Mouse (Mus musculus): ENCODE results near the gene Ppm1h. TPM values are rescaled to one million over a fixed set of nuclear protein-coding genes. Genes with fewer than 3 reads are reported as not detected.

Gene Ppm1h
- polyA plus RNA-seq, 1 experiment from 2014 or later, result 11.5 TPM

DNA sequence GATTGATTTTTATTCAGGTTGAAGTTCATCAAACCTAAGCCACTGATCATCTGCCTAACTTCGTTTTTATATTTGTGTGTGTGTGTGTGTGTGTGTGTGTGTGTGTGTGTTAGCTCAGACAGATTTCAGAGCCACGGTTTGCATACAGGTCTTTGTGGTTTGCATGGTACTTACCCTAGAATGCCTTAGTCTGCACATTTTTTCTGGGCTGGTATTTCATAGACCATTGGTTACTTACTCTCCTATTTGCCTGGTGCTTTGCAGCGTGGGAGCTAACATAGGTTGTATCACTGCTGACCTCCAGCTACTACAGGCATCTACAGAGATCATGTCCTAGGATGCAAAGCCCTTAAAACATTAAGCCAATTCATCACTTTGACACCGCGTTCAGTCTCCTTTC lies 33.7 kb downstream of the Ppm1h start:
- H3K9ac ChIP-seq (replicated peaks; ENCODE audit: low read depth, low read length), result no peak overlapping the region
- WGBS, result 36% methylated on average over 5 of the region's 5 CpGs
- no peaks in the 10 kb centered on the region for H3K9me3 ChIP-seq (ENCODE audit: control insufficient read depth, low read depth, low read length)
- H3K27ac ChIP-seq (ENCODE audit: low read length), result no peak overlapping the region
- no peak overlapping the region for H3K4me3 ChIP-seq (ENCODE audit: low read depth, low read length)
- no peak for ATAC-seq (ENCODE audit: insufficient number of reproducible peaks, insufficient read depth, low FRiP score, low read depth)
- no peaks in the 10 kb centered on the region for H3K27me3 ChIP-seq (ENCODE audit: control insufficient read depth, insufficient read depth, low read length)
- no peak overlapping the region for H3K4me2 ChIP-seq (replicated peaks; ENCODE audit: low read depth, low read length)
- no peaks in the 10 kb centered on the region for H3K4me1 ChIP-seq (ENCODE audit: control insufficient read depth, insufficient read depth, low read length)
- no peaks in the 10 kb centered on the region for H3K36me3 ChIP-seq (ENCODE audit: control insufficient read depth, insufficient read depth, low read length)

DNA sequence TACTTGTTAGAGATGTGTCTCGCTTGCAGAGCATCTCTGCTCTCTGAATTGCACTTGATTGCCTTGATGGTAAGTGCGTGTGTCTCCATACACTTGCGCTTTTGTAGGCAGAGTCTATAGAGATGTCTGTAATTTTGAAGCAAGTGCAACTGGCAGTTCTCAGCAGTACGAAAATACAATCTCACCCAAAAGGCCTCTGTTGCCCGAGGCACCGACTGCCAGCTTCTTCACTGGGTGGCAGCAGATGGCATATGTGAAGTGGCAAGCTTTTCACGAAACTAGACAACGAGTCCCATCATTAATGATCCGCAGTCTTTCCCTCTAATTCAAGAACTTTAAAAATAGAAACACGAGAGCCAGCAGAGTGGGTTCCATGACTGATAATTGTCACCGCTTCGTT lies 37.3 kb downstream of the Ppm1h start:
- H3K9me3 ChIP-seq (ENCODE audit: control insufficient read depth, low read depth, low read length), result no peaks in the 10 kb centered on the region
- ATAC-seq (ENCODE audit: insufficient number of reproducible peaks, insufficient read depth, low FRiP score, low read depth), result no peak

DNA sequence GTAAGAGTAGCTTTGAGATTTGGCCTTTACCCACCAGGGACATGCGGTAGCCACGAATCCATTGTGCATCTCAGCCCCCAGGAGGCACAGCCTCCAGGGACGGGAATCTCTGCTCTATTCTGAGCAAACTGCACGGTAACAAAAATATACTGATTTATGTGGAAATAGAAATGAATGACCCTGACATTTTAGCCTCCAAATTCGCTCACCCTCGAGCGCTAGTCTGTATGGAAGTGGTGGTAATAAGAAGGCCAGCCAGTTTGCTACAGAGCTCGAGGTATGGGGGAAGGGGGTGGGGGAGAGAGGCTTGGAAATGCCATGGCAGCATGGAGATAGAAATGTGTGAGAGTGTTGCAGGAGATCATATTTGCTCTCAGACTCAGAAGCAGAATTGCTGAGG lies 37.7 kb downstream of the Ppm1h start:
- Histone ChIP-seq H3K27me3 (ENCODE audit: control insufficient read depth, insufficient read depth, low read length) (no peaks in the 10 kb centered on the region), H3K36me3 (ENCODE audit: control insufficient read depth, insufficient read depth, low read length) (no peaks in the 10 kb centered on the region), H3K9me3 (ENCODE audit: control insufficient read depth, low read depth, low read length) (no peaks in the 10 kb centered on the region), H3K27ac (ENCODE audit: low read length) (no peak overlapping the region), H3K4me2 (replicated peaks; ENCODE audit: low read depth, low read length) (no peak overlapping the region), H3K4me1 (ENCODE audit: control insufficient read depth, insufficient read depth, low read length) (no peaks in the 10 kb centered on the region), H3K9ac (replicated peaks; ENCODE audit: low read depth, low read length) (no peak overlapping the region), H3K4me3 (ENCODE audit: low read depth, low read length) (no peak overlapping the region)
- whole genome bisulfite sequencing, result 57% methylated on average over 8 of the region's 8 CpGs
- ATAC-seq (ENCODE audit: insufficient number of reproducible peaks, insufficient read depth, low FRiP score, low read depth), result no peak

More for the DNA sequence above, 37.3 kb downstream of the Ppm1h start:
- no peak overlapping the region for H3K4me3 ChIP-seq (ENCODE audit: low read depth, low read length)
- 91% methylated on average over 12 of the region's 12 CpGs for WGBS
- no peak overlapping the region for H3K27ac ChIP-seq (ENCODE audit: low read length)
- H3K4me2 ChIP-seq (replicated peaks; ENCODE audit: low read depth, low read length), result no peak overlapping the region
- no peaks in the 10 kb centered on the region for H3K27me3 ChIP-seq (ENCODE audit: control insufficient read depth, insufficient read depth, low read length)
- H3K4me1 ChIP-seq (ENCODE audit: control insufficient read depth, insufficient read depth, low read length), result no peaks in the 10 kb centered on the region
- H3K9ac ChIP-seq (replicated peaks; ENCODE audit: low read depth, low read length), result no peak overlapping the region
- no peaks in the 10 kb centered on the region for H3K36me3 ChIP-seq (ENCODE audit: control insufficient read depth, insufficient read depth, low read length)

DNA sequence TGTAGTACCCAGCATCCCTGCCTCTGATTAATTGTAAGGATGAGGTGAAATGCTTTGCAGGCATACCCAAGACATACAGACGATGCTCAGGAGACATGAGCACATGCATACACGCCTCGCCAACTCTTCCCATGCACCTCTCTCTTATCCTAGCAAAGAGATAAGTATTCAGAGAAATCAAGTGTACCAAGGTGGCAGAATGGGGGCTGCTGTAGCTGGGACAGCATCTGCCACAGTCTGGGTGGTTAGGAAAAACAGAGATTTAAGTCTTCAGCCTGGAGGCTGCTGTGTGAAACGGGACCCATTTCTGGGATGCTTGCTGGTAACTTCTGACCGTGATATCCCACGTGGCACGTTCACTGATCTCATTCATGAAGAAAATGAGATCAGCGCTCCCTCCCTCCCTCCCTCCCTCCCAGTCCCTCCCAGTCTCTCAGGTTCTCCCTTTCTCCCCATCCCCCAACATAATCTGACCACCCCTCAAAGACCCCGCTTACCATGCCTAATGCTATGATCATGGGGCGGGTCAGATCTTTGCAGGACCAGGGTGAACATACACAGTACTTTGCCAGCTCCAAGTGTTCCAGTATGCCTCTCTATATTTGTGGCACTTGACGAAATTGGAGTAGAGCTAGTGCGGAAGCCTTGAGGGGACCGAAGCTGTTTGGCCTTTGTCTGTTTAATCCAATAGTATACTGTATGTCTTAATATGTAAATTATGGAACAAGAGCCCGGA lies 38.3 kb downstream of the Ppm1h start:
- no peak for ATAC-seq (ENCODE audit: insufficient number of reproducible peaks, insufficient read depth, low FRiP score, low read depth)
- no peak overlapping the region for H3K4me2 ChIP-seq (replicated peaks; ENCODE audit: low read depth, low read length)
- H3K9ac ChIP-seq (replicated peaks; ENCODE audit: low read depth, low read length), result no peak overlapping the region
- no peaks in the 10 kb centered on the region for H3K36me3 ChIP-seq (ENCODE audit: control insufficient read depth, insufficient read depth, low read length)
- no peak overlapping the region for H3K4me3 ChIP-seq (ENCODE audit: low read depth, low read length)
- 78% methylated on average over 14 of the region's 14 CpGs for WGBS
- no peak overlapping the region for H3K27ac ChIP-seq (ENCODE audit: low read length)
- no peaks in the 10 kb centered on the region for H3K9me3 ChIP-seq (ENCODE audit: control insufficient read depth, low read depth, low read length)
- no peaks in the 10 kb centered on the region for H3K27me3 ChIP-seq (ENCODE audit: control insufficient read depth, insufficient read depth, low read length)
- H3K4me1 ChIP-seq (ENCODE audit: control insufficient read depth, insufficient read depth, low read length), result no peaks in the 10 kb centered on the region

DNA sequence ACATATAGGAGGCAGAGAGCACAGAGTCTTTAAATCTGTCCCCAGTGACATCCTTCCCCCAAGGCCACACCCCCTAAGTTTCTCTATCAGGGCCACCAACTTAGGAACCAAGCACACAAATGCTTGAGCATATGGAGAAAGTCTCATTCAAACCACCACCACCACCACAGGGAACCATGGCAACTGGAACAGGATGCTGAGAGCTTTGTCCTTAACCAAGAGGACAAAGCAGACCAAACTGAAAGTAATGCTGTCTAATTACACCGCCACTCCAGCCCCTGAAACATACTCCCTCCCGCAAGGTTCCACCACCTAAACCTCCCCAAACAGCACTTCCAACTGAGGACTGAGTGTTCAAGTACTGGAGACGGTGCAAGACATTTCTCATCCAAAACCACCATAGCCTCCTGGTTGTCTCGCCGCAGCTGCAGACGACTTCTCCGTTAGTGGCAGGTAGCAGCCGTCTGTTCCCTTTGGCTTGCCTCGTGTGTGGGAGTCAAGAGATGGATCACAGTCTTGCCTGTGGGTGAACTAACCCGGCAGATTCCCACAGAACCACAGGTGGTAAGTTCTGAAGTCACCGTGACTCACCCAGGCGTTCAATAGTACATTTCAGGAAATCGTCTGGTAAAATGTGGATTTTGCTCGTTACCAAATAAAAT lies 39.3 kb downstream of the Ppm1h start:
- Histone ChIP-seq H3K36me3 (ENCODE audit: control insufficient read depth, insufficient read depth, low read length) (no peaks in the 10 kb centered on the region), H3K4me1 (ENCODE audit: control insufficient read depth, insufficient read depth, low read length) (no peaks in the 10 kb centered on the region), H3K27me3 (ENCODE audit: control insufficient read depth, insufficient read depth, low read length) (no peaks in the 10 kb centered on the region), H3K27ac (ENCODE audit: low read length) (no peak overlapping the region), H3K9me3 (ENCODE audit: control insufficient read depth, low read depth, low read length) (no peaks in the 10 kb centered on the region), H3K4me3 (ENCODE audit: low read depth, low read length) (no peak overlapping the region), H3K9ac (replicated peaks; ENCODE audit: low read depth, low read length) (no peak overlapping the region), H3K4me2 (replicated peaks; ENCODE audit: low read depth, low read length) (no peak overlapping the region)
- no peak for ATAC-seq (ENCODE audit: insufficient number of reproducible peaks, insufficient read depth, low FRiP score, low read depth)
- WGBS, result 76% methylated on average over 14 of the region's 14 CpGs

DNA sequence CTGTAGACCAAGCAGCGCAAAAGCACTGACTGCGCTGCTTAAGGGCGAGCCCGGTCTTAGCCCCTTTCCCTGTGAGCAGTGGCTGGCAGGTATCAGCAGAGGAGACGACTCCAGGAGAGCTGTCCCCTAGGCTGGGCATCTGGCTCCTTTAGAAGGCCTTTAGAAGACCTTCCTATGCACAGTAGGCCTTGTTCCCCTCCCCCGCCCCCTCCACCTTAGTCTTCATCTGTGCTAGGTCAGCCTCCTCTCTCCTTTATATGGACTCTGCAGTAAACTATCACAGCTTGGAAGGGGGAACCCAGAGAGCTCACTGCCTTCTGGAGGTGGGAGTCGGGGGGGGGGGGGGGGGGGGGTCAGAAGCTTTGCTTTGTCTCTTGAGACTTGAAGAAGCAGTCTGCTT lies 40.4 kb downstream of the Ppm1h start:
- 80% methylated on average over 7 of the region's 7 CpGs for WGBS
- H3K4me2 ChIP-seq (replicated peaks; ENCODE audit: low read depth, low read length), result no peak overlapping the region
- no peak overlapping the region for H3K4me3 ChIP-seq (ENCODE audit: low read depth, low read length)
- no peaks in the 10 kb centered on the region for H3K36me3 ChIP-seq (ENCODE audit: control insufficient read depth, insufficient read depth, low read length)
- no peak overlapping the region for H3K27ac ChIP-seq (ENCODE audit: low read length)
- no peaks in the 10 kb centered on the region for H3K9me3 ChIP-seq (ENCODE audit: control insufficient read depth, low read depth, low read length)
- H3K27me3 ChIP-seq (ENCODE audit: control insufficient read depth, insufficient read depth, low read length), result no peaks in the 10 kb centered on the region
- no peaks in the 10 kb centered on the region for H3K4me1 ChIP-seq (ENCODE audit: control insufficient read depth, insufficient read depth, low read length)
- no peak overlapping the region for H3K9ac ChIP-seq (replicated peaks; ENCODE audit: low read depth, low read length)
- ATAC-seq (ENCODE audit: insufficient number of reproducible peaks, insufficient read depth, low FRiP score, low read depth), result no peak

DNA sequence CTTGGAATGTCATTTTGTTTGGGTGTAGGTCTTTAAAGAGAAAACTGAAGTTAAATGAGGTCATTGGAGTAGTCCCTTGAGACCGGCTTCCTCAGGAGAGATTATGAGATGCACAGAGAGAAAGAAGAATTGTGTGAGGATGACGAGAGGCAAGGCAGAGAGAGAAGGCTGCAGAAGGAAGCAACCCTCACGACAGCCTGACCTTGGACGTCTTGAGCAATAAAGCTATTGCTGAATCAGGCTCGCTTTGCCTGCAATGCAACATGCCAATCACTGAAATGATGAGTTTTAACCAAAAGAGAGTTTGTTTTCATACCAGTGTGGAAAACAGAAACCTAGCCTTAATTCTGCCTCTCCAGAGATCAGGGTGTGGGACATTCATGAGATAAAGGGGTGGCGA lies 43.5 kb downstream of the Ppm1h start:
- Histone ChIP-seq H3K4me3 (ENCODE audit: low read depth, low read length) (no peak overlapping the region), H3K27ac (ENCODE audit: low read length) (no peak overlapping the region)
- ATAC-seq (ENCODE audit: insufficient number of reproducible peaks, insufficient read depth, low FRiP score, low read depth), result no peak

DNA sequence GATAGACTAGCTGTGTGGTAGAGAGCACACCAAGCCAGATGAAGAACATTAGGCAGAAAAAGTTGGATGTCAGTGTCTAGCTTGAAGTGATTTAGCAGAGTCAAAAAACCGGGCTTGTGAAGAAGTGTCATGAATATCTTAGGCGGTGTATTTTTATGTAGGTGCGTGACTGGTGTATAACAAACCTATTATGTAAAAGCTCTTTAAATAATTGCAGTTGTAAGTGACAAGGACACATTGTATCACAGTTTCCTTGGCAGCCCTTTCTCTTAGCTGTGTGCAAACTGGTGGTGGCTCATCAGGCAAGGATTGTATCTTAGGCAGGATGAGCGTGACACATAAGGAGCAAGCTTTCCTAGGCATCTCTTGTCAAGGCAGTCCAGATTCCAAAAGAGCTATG lies 46.1 kb downstream of the Ppm1h start:
- ATAC-seq (ENCODE audit: insufficient number of reproducible peaks, insufficient read depth, low FRiP score, low read depth), result no peak
- no peaks in the 10 kb centered on the region for H3K9me3 ChIP-seq (ENCODE audit: control insufficient read depth, low read depth, low read length)
- no peak overlapping the region for H3K9ac ChIP-seq (replicated peaks; ENCODE audit: low read depth, low read length)
- no peaks in the 10 kb centered on the region for H3K4me1 ChIP-seq (ENCODE audit: control insufficient read depth, insufficient read depth, low read length)
- H3K27ac ChIP-seq (ENCODE audit: low read length), result no peak overlapping the region
- H3K4me3 ChIP-seq (ENCODE audit: low read depth, low read length), result no peak overlapping the region
- H3K36me3 ChIP-seq (ENCODE audit: control insufficient read depth, insufficient read depth, low read length), result no peaks in the 10 kb centered on the region
- 92% methylated on average over 4 of the region's 4 CpGs for WGBS
- H3K4me2 ChIP-seq (replicated peaks; ENCODE audit: low read depth, low read length), result no peak overlapping the region
- no peaks in the 10 kb centered on the region for H3K27me3 ChIP-seq (ENCODE audit: control insufficient read depth, insufficient read depth, low read length)

More for the DNA sequence above, 43.5 kb downstream of the Ppm1h start:
- no peak overlapping the region for H3K4me2 ChIP-seq (replicated peaks; ENCODE audit: low read depth, low read length)
- no peaks in the 10 kb centered on the region for H3K9me3 ChIP-seq (ENCODE audit: control insufficient read depth, low read depth, low read length)
- H3K4me1 ChIP-seq (ENCODE audit: control insufficient read depth, insufficient read depth, low read length), result no peaks in the 10 kb centered on the region
- H3K9ac ChIP-seq (replicated peaks; ENCODE audit: low read depth, low read length), result no peak overlapping the region
- H3K36me3 ChIP-seq (ENCODE audit: control insufficient read depth, insufficient read depth, low read length), result no peaks in the 10 kb centered on the region
- H3K27me3 ChIP-seq (ENCODE audit: control insufficient read depth, insufficient read depth, low read length), result no peaks in the 10 kb centered on the region
- 82% methylated on average over 6 of the region's 6 CpGs for WGBS
